Mouse (Mus musculus): ENCODE results near the gene Mitf. TPM values are rescaled to one million over a fixed set of nuclear protein-coding genes. Genes with fewer than 3 reads are reported as not detected.
A peak's percentile ranks its signal among the peaks of the same experiment; 100 is the strongest.

The Mitf gene
- 1.6 and 1.9 TPM in 2 replicates for polyA plus RNA-seq (2015; fragmentation: Nextera tagmentation; extraction: Ambion mirVana)

DNA sequence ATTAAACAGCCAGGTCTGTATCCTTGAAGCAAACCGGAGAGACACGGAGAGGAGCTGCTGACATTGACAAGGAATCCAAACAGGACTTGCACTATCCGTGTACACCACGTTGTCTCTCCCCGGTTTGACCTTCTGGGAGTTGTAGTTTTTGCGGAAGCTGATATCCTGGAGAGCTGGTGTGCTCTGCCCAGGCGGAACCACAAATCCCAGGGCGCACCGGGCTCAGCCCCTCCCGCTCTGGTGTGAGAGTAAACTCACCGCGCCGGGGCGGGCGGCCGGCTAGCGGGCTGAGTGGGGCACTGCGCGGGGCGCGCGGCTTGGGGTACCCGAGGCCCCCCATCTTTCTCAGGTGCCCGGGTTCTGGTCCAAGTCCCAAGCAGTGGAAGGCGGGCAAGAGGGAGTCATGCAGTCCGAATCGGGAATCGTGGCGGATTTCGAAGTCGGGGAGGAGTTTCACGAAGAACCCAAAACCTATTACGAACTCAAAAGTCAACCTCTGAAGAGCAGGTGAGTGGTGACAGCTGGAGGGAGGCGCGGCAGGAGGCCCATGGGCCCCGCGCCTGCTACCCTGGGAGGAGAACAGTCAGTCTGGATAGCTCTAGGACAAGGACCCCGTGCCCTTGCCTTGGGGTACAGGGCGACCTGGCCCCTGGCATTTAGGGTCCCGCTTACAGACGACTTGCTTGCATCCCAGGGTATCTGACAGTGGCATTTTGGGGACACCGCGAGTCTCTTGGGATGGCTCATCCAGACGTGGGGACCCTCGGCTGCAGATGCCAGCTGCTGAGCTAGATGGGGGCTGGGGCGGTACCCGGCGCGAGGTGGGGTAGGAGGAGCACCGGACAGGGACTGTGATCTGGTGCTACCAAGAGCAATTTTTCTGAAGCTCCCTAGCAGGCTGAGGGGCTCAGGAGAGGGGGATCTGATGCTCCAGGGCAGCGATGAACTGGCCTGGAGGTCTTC lies at the start of gene Mitf:
Gene Mitf, plus strand, starts transcription at position 272 of the 963 bp plus-strand sequence.
- Histone ChIP-seq H3K9ac (ENCODE audit: low read depth, low read length) (peak within 1 kb of the TSS; percentile 71), H3K4me3 (ENCODE audit: low read length) (peak within 1 kb of the TSS; percentile 65), H3K9me3 (ENCODE audit: control insufficient read depth, low read length) (no peaks in the 10 kb centered on the region), H3K27ac (ENCODE audit: low read depth, low read length) (no peak within 1 kb of the TSS), H3K36me3 (ENCODE audit: control insufficient read depth, insufficient read depth, low read length) (no peaks in the 10 kb centered on the region), H3K4me2 (ENCODE audit: low read length) (peak within 1 kb of the TSS; percentile 100), H3K4me1 (ENCODE audit: control insufficient read depth, insufficient read depth, low read depth, low read length) (peaks cover 5% of the 10 kb centered on the region), H3K27me3 (replicated peaks; ENCODE audit: control insufficient read depth, insufficient read depth, low read length) (peaks cover 2% of the 10 kb centered on the region; the same call in 1 of the 2 replicates)
- peak; percentile 100 for ATAC-seq
- WGBS = 1% methylated on average over 51 of the region's 51 CpGs

DNA sequence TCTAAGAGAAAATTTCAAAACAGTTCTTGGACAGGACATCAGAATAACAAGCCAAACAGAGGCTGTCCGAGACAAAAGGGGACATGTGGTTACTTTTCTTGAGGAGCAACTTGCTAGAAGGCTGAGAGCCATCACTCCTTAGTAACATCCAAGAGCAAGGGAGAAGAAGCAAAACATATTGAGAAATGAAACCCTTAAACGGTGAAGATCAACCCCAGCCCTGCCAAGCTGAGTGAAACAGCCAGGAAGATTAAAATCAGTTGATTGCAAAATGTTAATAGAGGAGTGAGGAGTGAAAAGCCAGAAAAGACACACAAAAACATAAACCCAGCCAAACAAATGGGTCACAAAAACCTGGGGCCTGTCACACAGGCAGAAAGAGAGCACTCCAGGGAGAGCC lies 49.5 kb upstream of the Mitf start:
- Histone ChIP-seq H3K27ac (ENCODE audit: low read depth, low read length) (no peak overlapping the region), H3K4me1 (ENCODE audit: control insufficient read depth, insufficient read depth, low read depth, low read length) (no peaks in the 10 kb centered on the region; the same call in 1 of the 2 replicates), H3K9me3 (ENCODE audit: control insufficient read depth, low read length) (no peaks in the 10 kb centered on the region), H3K9ac (ENCODE audit: low read depth, low read length) (no peak overlapping the region), H3K36me3 (ENCODE audit: control insufficient read depth, insufficient read depth, low read length) (no peaks in the 10 kb centered on the region), H3K4me2 (ENCODE audit: low read length) (no peak overlapping the region), H3K4me3 (ENCODE audit: low read length) (no peak overlapping the region), H3K27me3 (replicated peaks; ENCODE audit: control insufficient read depth, insufficient read depth, low read length) (no peaks in the 10 kb centered on the region)
- no peak for ATAC-seq
- WGBS = 96% methylated on average over 2 of the region's 2 CpGs

DNA sequence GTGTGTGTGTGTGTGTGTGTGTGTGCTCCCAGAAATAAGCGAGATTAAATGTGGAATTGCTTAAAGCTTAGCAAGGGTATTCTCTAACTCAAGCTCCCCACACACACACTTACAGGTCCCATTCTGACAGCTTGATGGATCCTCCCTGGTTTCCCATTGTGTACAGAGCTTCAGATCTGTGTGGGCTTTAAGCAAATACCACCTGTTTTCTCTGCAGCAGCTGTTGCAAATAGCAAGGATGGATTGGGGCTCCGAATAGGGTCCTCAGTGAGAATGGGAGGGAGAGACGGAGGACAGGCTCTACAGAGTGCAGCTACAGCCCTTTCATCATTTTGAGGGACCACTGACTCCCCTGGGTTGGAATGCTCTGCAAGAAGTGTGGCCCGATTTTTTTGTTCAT lies 48.0 kb upstream of the Mitf start:
- H3K9me3 ChIP-seq (ENCODE audit: control insufficient read depth, low read length) = no peaks in the 10 kb centered on the region
- no peaks in the 10 kb centered on the region; the same call in 1 of the 2 replicates for H3K4me1 ChIP-seq (ENCODE audit: control insufficient read depth, insufficient read depth, low read depth, low read length)
- no peak for ATAC-seq
- H3K36me3 ChIP-seq (ENCODE audit: control insufficient read depth, insufficient read depth, low read length) = no peaks in the 10 kb centered on the region
- H3K4me3 ChIP-seq (ENCODE audit: low read length) = no peak overlapping the region
- WGBS = 49% methylated on average over 4 of the region's 4 CpGs
- no peak overlapping the region for H3K9ac ChIP-seq (ENCODE audit: low read depth, low read length)
- H3K27ac ChIP-seq (ENCODE audit: low read depth, low read length) = no peak overlapping the region
- no peak overlapping the region for H3K4me2 ChIP-seq (ENCODE audit: low read length)
- H3K27me3 ChIP-seq (replicated peaks; ENCODE audit: control insufficient read depth, insufficient read depth, low read length) = no peaks in the 10 kb centered on the region

DNA sequence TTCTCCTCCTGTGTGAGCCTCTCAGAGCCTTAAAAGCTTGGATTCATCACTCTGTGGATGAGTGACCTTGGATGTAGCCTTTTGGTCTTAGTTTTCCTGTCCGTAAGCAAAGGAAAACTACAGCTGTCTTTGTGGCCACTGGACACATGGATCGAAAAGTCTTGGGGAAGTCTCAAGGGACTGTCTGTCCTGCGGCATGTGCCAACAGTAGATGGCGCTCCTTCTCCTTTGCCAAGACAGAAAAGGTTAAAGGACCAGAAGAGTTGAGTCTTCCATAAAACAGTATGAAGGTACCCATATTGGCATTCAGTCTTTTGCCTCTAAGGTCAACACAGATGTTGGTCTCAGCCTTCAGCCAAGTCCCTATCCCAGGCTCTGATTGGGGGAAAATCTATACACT lies 47.6 kb upstream of the Mitf start:
- Histone ChIP-seq H3K36me3 (ENCODE audit: control insufficient read depth, insufficient read depth, low read length) (no peaks in the 10 kb centered on the region), H3K4me1 (ENCODE audit: control insufficient read depth, insufficient read depth, low read depth, low read length) (no peaks in the 10 kb centered on the region; the same call in 1 of the 2 replicates), H3K9ac (ENCODE audit: low read depth, low read length) (no peak overlapping the region), H3K27me3 (replicated peaks; ENCODE audit: control insufficient read depth, insufficient read depth, low read length) (no peaks in the 10 kb centered on the region), H3K4me3 (ENCODE audit: low read length) (no peak overlapping the region), H3K4me2 (ENCODE audit: low read length) (no peak overlapping the region), H3K27ac (ENCODE audit: low read depth, low read length) (no peak overlapping the region), H3K9me3 (ENCODE audit: control insufficient read depth, low read length) (no peaks in the 10 kb centered on the region)
- WGBS = 20% methylated on average over 4 of the region's 4 CpGs
- ATAC-seq = no peak

DNA sequence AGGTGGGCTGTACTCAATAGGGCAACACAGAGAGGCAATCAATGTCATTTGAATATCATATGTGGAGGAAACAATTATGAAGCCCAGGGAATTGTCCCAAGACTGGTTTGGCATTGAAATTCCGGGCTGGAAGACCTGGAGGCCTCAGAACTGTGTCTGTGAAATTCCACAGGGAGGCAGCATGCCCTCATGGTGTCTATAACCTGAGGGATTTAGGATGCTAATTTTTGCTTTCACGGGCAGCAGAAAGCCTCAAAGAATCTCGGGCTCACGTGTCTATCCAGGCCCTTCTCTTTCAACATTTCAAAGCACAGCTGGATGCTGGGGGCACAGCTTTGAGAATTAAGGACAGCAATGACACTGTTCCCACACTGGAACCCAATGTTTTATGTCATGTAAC lies 45.5 kb upstream of the Mitf start:
- WGBS = 11% methylated on average over 4 of the region's 4 CpGs

DNA sequence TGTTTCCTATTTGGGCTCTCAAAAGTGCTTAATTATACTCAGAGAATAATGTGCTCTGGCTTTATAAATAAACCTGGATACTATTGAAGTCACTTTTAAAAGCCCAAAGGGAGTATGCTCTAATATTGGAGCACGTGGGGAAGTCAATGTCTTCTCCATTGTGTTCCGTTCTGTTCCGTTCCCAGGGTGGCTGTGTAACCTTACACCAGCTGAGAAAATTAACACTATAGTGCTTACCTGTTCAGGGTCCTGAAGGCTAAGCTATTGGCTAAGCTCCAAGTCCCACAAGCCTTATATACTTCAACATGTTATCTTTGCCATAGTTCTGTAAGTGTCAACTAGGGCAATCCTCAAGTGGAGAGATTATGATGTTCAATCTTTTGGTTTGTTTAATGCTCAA lies 42.9 kb upstream of the Mitf start:
- no peak overlapping the region for H3K4me3 ChIP-seq (ENCODE audit: low read length)
- no peak overlapping the region for H3K4me2 ChIP-seq (ENCODE audit: low read length)
- no peak overlapping the region for H3K9ac ChIP-seq (ENCODE audit: low read depth, low read length)
- H3K27me3 ChIP-seq (replicated peaks; ENCODE audit: control insufficient read depth, insufficient read depth, low read length) = no peaks in the 10 kb centered on the region
- H3K9me3 ChIP-seq (ENCODE audit: control insufficient read depth, low read length) = no peaks in the 10 kb centered on the region
- WGBS = 53% methylated on average over 3 of the region's 3 CpGs
- no peak overlapping the region for H3K27ac ChIP-seq (ENCODE audit: low read depth, low read length)
- H3K36me3 ChIP-seq (ENCODE audit: control insufficient read depth, insufficient read depth, low read length) = no peaks in the 10 kb centered on the region
- no peaks in the 10 kb centered on the region; the same call in 1 of the 2 replicates for H3K4me1 ChIP-seq (ENCODE audit: control insufficient read depth, insufficient read depth, low read depth, low read length)
- ATAC-seq = no peak

More for the DNA sequence above, 45.5 kb upstream of the Mitf start:
- Histone ChIP-seq H3K27ac (ENCODE audit: low read depth, low read length) (no peak overlapping the region), H3K4me3 (ENCODE audit: low read length) (no peak overlapping the region), H3K36me3 (ENCODE audit: control insufficient read depth, insufficient read depth, low read length) (no peaks in the 10 kb centered on the region), H3K4me2 (ENCODE audit: low read length) (no peak overlapping the region), H3K9me3 (ENCODE audit: control insufficient read depth, low read length) (no peaks in the 10 kb centered on the region), H3K9ac (ENCODE audit: low read depth, low read length) (no peak overlapping the region), H3K4me1 (ENCODE audit: control insufficient read depth, insufficient read depth, low read depth, low read length) (no peaks in the 10 kb centered on the region; the same call in 1 of the 2 replicates), H3K27me3 (replicated peaks; ENCODE audit: control insufficient read depth, insufficient read depth, low read length) (no peaks in the 10 kb centered on the region)
- no peak for ATAC-seq

DNA sequence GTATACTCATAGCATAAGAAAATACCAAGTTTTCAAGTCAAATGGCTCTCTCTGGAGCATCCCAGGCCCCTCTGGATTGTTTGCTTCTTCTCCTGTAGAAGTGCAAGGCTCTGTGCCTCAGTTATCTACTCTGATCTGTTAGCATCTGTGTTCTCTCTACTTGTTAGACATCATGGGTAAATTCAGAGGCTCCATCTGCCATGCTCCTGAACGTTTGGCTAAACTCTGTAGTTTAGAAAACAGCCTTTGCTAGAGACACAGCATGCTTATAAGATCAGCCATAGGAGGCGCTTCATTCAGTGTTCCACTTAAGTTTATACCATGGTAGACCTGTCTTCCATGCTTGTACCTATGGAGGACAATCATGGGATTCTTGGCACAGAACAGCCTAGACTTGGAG lies 39.0 kb upstream of the Mitf start:
- WGBS = 76% methylated on average over 2 of the region's 2 CpGs
- Histone ChIP-seq H3K4me3 (ENCODE audit: low read length) (no peak overlapping the region), H3K9me3 (ENCODE audit: control insufficient read depth, low read length) (no peaks in the 10 kb centered on the region), H3K4me1 (ENCODE audit: control insufficient read depth, insufficient read depth, low read depth, low read length) (no peaks in the 10 kb centered on the region), H3K36me3 (ENCODE audit: control insufficient read depth, insufficient read depth, low read length) (no peaks in the 10 kb centered on the region), H3K4me2 (ENCODE audit: low read length) (no peak overlapping the region), H3K27me3 (replicated peaks; ENCODE audit: control insufficient read depth, insufficient read depth, low read length) (no peaks in the 10 kb centered on the region), H3K27ac (ENCODE audit: low read depth, low read length) (no peak overlapping the region), H3K9ac (ENCODE audit: low read depth, low read length) (no peak overlapping the region)
- no peak for ATAC-seq

DNA sequence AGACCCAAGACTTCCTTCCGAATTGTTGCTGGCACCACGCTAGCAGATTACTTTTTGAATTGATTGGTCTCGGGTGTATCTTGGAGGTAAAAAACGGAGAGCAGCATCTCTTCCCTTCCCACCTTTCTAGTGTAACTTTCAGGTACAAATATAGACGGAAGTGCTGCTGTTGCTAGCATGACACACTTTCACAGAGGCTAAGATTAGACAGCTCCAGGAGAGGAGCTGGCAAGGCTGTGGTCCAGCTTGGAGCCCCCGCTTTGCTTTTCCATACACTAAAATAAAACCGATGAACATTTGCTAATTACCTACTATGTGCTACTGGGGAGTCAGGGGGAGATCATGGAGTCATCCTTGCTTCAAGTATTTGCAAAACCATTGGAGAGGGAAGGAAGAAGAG lies 37.3 kb upstream of the Mitf start:
- H3K4me1 ChIP-seq (ENCODE audit: control insufficient read depth, insufficient read depth, low read depth, low read length) = no peaks in the 10 kb centered on the region
- H3K9me3 ChIP-seq (ENCODE audit: control insufficient read depth, low read length) = no peaks in the 10 kb centered on the region
- no peak overlapping the region for H3K27ac ChIP-seq (ENCODE audit: low read depth, low read length)
- no peaks in the 10 kb centered on the region for H3K27me3 ChIP-seq (replicated peaks; ENCODE audit: control insufficient read depth, insufficient read depth, low read length)
- no peak for ATAC-seq
- H3K4me3 ChIP-seq (ENCODE audit: low read length) = no peak overlapping the region
- H3K4me2 ChIP-seq (ENCODE audit: low read length) = no peak overlapping the region
- no peak overlapping the region for H3K9ac ChIP-seq (ENCODE audit: low read depth, low read length)
- no peaks in the 10 kb centered on the region for H3K36me3 ChIP-seq (ENCODE audit: control insufficient read depth, insufficient read depth, low read length)
- WGBS = 81% methylated on average over 7 of the region's 7 CpGs

DNA sequence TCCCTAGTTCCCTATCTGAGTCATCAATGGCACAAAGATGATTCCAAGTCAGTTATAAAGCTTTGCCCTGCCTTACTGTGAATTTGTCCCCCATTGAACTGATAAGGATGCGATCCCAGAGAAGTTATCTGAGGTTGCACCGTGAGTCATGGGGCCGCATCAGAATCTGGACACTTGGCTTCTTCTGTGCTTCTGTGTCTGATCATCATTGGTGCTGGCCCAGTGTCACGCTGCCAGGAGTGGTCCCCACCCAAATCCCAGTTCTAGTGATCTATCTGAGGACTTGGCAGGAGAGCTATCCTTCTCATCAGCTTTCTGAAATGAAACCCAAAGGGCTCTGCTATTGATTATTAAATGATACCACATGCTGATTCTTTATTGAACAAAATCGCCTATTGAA lies 25.5 kb upstream of the Mitf start:
- no peak overlapping the region for H3K9ac ChIP-seq (ENCODE audit: low read depth, low read length)
- H3K4me3 ChIP-seq (ENCODE audit: low read length) = no peak overlapping the region
- no peaks in the 10 kb centered on the region for H3K4me1 ChIP-seq (ENCODE audit: control insufficient read depth, insufficient read depth, low read depth, low read length)
- H3K36me3 ChIP-seq (ENCODE audit: control insufficient read depth, insufficient read depth, low read length) = no peaks in the 10 kb centered on the region
- ATAC-seq = no peak
- no peaks in the 10 kb centered on the region for H3K27me3 ChIP-seq (replicated peaks; ENCODE audit: control insufficient read depth, insufficient read depth, low read length)
- no peak overlapping the region for H3K4me2 ChIP-seq (ENCODE audit: low read length)
- 94% methylated on average over 5 of the region's 5 CpGs for WGBS
- no peaks in the 10 kb centered on the region for H3K9me3 ChIP-seq (ENCODE audit: control insufficient read depth, low read length)
- no peak overlapping the region for H3K27ac ChIP-seq (ENCODE audit: low read depth, low read length)

All from hindbrain, embryonic 16.5 days (tissue).